Mouse (Mus musculus): ENCODE results near the gene Spsb1. TPM values are rescaled to one million over a fixed set of nuclear protein-coding genes. Genes with fewer than 3 reads are reported as not detected.

Spsb1 gene
- total and polyA plus RNA-seq, 3 experiments, result 0.04 to 0.19 (median 0.07) TPM

Other genes with a start within 250 kb of the Spsb1 start
- 16.2 and 18.0 TPM in 2 replicates for gene Tmem201, start 217.0 kb downstream of the Spsb1 start, total RNA-seq (2012; rRNA removed)
- gene Tmem201, start 217.0 kb downstream of the Spsb1 start, total RNA-seq (2014; rRNA removed), result 6.4 and 6.5 TPM in 2 replicates
- gene Tmem201, start 217.0 kb downstream of the Spsb1 start, polyA plus RNA-seq (2012; ENCODE audit: insufficient read length, low read depth), result 23.7 and 29.2 TPM in 2 replicates
- gene Slc25a33, start 180.8 kb downstream of the Spsb1 start, total RNA-seq (2012; rRNA removed), result 24.4 and 25.3 TPM in 2 replicates
- gene Slc25a33, start 180.8 kb downstream of the Spsb1 start, total RNA-seq (2014; rRNA removed), result 32.3 and 35.5 TPM in 2 replicates
- gene Slc25a33, start 180.8 kb downstream of the Spsb1 start, polyA plus RNA-seq (2012; ENCODE audit: insufficient read length, low read depth), result 32.4 and 33.3 TPM in 2 replicates
- gene H6pd, start 54.0 kb upstream of the Spsb1 start, total RNA-seq (2012; rRNA removed), result 25.1 and 25.3 TPM in 2 replicates
- 13.2 and 17.7 TPM in 2 replicates for gene H6pd, start 54.0 kb upstream of the Spsb1 start, total RNA-seq (2014; rRNA removed)
- gene H6pd, start 54.0 kb upstream of the Spsb1 start, polyA plus RNA-seq (2012; ENCODE audit: insufficient read length, low read depth), result 36.2 and 38.5 TPM in 2 replicates
- gene Gpr157, start 132.3 kb upstream of the Spsb1 start, total RNA-seq (2012; rRNA removed), result 1.3 and 2.8 TPM in 2 replicates
- gene Gpr157, start 132.3 kb upstream of the Spsb1 start, total RNA-seq (2014; rRNA removed), result 2.3 and 2.6 TPM in 2 replicates
- 3.1 and 3.5 TPM in 2 replicates for gene Gpr157, start 132.3 kb upstream of the Spsb1 start, polyA plus RNA-seq (2012; ENCODE audit: insufficient read length, low read depth)
- 0.38 and 1.4 TPM in 2 replicates for gene Slc2a5, start 164.2 kb upstream of the Spsb1 start, total RNA-seq (2012; rRNA removed)
- 0.70 and 0.81 TPM in 2 replicates for gene Slc2a5, start 164.2 kb upstream of the Spsb1 start, total RNA-seq (2014; rRNA removed)
- 1.1 and 1.5 TPM in 2 replicates for gene Slc2a5, start 164.2 kb upstream of the Spsb1 start, polyA plus RNA-seq (2012; ENCODE audit: insufficient read length, low read depth)
- gene Slc2a7, start 193.9 kb upstream of the Spsb1 start, total RNA-seq (2012; rRNA removed), result 0.13 TPM in 1 of 2 replicates, not detected in the other
- not detected in 2 replicates for gene Slc2a7, start 193.9 kb upstream of the Spsb1 start, total RNA-seq (2014; rRNA removed)
- 0.14 TPM in 1 of 2 replicates, not detected in the other for gene Slc2a7, start 193.9 kb upstream of the Spsb1 start, polyA plus RNA-seq (2012; ENCODE audit: insufficient read length, low read depth)
- not detected in 2 replicates for gene Car6, start 246.3 kb upstream of the Spsb1 start, total RNA-seq (2012; rRNA removed)
- gene Car6, start 246.3 kb upstream of the Spsb1 start, total RNA-seq (2014; rRNA removed), result not detected in 2 replicates
- not detected in 2 replicates for gene Car6, start 246.3 kb upstream of the Spsb1 start, polyA plus RNA-seq (2012; ENCODE audit: insufficient read length, low read depth)